Mouse (Mus musculus): ENCODE results near the gene Usp10.

Usp10 gene

DNA sequence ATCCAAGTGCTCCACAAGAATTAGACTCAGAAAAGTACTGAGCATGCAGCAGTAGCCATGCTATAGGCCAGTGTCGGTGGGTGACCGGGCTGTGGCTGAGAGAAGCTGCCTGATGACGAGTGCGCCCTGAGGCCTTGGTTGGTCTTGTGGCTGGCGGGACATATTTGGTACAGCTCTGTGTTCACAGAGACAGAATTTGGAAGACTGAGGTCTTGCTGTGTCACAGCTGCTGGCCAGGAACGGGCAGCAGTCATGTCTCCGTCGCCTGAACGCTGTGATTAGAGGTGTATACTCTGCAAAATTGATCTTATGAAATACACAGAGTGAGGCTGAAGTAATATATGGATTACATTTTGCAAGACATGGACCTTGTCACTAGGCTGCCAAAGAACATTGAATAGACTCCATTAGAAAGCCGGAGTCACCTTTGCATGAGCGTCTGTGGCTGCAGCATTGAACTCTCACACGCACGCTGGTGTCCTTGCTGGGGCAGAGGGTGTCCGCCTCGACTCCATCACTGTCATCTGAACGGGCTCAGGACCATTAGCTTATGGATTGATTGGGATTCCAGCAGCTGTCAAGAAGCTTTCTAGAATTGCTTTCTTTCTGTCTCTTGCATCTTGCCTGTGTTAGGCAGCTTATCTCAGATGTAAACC, 6.2 kb downstream of the Usp10 start:
- no peak for DNase-seq

GRCm38 (mm10) chr8:119917415-119917814, 7.3 kb downstream of the Usp10 start:
- no peak for DNase-seq

- no peak for DNase-seq
Measured at GRCm38 (mm10) chr8:119918155-119918567, 8.0 kb downstream of the Usp10 start.

DNA sequence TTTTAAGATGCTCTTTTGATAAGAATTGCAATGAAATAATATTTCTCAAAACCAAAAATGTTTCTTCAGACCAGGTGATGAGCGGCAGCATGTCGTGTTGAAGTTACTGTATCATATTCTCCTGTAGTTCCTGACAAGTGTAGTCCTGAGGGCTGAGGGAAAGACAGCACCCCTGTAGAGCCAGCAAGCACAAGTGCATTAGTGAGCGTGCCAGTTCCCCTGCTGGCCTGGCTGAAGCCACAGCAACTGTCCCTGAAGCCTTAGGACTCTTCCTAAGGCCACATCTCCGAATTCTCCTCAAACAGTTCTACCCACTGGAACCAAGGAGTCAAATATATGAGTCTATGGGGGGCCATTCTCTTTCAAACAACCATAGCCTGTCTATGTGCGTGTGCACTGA, 13.1 kb downstream of the Usp10 start:
- DNase-seq, result no peak

- no peak for DNase-seq
Measured at GRCm38 (mm10) chr8:119925428-119925827, 15.3 kb downstream of the Usp10 start.

- peak; percentile 44 for DNase-seq
Measured at GRCm38 (mm10) chr8:119926474-119926873, 16.3 kb downstream of the Usp10 start.

DNA sequence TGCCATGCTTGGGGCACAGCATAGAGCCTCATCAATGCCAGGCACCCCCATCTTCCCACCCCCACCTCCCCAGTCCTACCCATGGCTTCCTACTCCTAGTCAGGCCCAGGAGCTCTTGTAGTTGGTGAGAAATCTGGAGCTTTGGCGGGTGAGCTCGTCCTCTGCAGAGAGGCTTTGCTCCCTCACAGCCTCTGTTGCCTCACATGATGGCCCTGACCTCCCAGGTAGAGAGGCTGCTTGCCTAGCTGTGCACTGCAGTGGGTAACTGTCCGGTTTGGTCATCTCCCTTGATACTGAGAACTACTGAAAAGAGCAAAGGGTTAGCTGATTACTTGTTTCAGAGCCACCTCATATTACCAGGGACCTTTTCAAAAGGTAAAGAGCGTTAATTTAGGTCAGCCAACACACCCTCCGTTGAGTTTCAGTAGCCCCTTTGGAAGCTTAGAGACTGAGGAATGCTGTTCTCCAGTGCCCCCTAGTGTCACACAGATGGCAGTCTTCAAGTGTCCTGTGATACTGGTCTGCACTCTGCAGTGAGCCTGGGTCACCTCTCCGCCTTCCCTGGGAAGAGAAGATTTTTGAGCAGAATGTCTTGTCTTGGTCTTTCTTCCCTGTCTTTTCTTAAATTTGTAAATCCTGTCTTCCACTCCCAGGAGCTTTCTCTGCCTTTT, 17.4 kb downstream of the Usp10 start:
- DNase-seq, result peak; percentile 70

- no peak for DNase-seq
Measured at GRCm38 (mm10) chr8:119931317-119931716, 21.2 kb downstream of the Usp10 start.

GRCm38 (mm10) chr8:119933681-119934080, 23.5 kb downstream of the Usp10 start:
- DNase-seq, result no peak

GRCm38 (mm10) chr8:119935541-119935940, 25.4 kb downstream of the Usp10 start:
- DNase-seq, result no peak

- DNase-seq, result no peak
Measured at GRCm38 (mm10) chr8:119938481-119938880, 28.3 kb downstream of the Usp10 start.

- DNase-seq, result no peak
Measured at GRCm38 (mm10) chr8:119939336-119939735, 29.2 kb downstream of the Usp10 start.

DNA sequence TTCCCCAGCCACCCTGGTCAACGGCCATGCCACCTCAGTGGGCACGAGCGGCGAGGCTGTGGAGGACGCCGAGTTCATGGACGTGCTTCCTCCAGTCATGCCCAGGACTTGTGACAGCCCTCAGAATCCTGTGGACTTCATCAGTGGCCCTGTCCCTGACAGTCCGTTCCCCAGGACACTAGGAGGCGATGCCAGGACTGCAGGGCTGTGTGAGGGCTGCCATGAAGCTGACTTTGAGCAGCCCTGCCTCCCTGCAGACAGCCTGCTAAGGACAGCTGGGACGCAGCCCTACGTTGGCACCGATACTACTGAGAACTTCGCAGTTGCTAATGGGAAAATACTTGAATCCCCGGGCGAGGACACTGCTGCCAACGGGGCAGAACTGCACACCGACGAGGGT, 31.3 kb downstream of the Usp10 start:
- no peak for DNase-seq

GRCm38 (mm10) chr8:119943616-119944015, 33.5 kb downstream of the Usp10 start:
- no peak for DNase-seq

DNA sequence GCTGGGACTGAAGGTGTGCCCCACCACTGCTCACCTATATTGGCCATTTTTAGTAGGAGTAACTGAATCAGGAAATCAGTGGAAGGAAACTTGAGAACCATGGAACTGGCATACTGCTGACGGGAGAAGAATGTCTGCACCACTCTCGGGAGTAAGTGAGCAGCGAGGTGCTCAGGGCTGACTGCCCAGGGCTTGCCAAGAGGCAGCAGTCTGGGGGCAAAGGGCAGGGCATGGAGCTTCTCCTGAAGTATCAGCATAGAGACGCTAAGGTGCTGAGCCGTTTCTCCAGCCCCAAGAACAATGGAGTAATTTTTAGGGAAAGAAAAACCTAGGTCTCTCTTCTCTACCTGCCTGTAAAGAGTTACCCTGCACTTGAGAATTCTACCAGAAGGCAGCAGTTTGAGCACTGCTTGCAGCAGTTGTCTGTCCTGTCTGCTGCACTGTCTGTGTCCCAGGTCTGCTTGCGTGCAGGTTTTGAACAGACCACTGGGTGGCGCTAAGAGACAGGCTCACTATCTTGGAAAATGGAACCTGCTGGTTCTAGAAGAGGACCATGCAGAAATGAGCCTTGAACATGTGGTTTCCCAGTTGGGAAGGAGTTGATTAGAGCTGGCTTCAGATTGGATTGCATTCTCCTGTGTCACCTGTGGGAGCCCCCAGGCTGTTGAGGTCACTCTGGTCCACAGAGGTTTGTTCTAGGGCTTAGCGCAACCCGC, 34.1 kb downstream of the Usp10 start:
- DNase-seq, result peak; percentile 84

GRCm38 (mm10) chr8:119946326-119946865, 36.2 kb downstream of the Usp10 start:
- DNase-seq, result peak; percentile 18

GRCm38 (mm10) chr8:119947653-119948052, 37.5 kb downstream of the Usp10 start:
- no peak for DNase-seq

DNA sequence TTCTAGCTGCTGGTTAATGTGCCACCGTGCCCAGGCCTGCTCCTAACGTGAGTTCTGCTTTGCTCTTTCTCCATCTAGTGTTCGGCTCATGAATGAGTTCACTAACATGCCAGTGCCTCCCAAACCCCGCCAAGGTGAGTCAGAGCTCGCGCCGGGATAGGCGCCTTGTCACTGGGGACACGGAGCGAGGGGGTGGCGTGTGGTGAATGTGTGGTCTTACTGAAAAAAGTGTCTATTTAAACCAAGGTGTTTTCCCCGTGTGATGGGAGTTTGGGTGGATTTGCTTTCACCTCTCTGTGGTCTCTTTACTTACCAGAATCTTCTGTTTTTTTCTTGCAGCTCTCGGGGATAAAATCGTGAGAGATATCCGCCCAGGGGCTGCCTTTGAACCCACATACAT, 38.2 kb downstream of the Usp10 start:
- DNase-seq, result no peak

DNA sequence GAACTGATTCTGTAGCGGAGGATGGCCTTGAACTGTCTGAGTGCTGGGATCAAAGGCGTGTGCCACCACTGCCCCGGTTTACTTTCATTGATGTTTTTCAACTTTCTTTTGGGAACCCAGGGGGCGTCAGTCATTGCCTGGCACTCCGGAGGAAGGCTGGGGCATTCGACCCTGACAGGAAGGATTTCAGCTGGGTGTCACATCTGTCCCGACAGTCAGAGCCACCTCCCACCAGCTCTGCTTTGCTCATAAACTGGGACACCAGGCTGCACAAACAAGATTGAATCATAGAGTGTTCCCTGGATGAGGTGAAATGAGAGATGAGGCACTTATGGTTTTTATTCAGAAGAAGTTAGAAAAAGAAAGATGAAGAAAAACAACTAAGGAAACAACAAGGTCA, 42.1 kb downstream of the Usp10 start:
- DNase-seq, result no peak

GRCm38 (mm10) chr8:119952747-119953146, 42.6 kb downstream of the Usp10 start:
- no peak for DNase-seq

DNA sequence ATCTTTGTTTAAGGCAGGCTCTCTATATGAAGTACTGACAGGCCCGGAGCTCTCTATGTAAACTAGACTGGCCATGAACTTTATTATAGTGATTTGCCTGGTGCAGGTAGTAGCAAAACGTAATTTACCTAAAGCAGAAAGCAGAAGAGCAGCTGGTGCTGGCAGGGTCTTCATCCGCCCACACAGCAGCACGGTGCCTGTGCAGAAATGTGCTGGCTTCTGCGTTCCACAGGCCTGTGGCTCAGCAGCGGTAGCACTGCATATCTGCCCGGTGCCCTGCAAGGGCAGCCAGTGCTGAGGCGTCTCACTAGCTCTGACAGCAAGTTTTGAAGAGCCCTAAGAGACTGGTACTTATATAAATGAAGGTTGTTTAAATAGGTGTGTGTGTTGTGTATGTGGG, 45.2 kb downstream of the Usp10 start:
- no peak for DNase-seq

DNA sequence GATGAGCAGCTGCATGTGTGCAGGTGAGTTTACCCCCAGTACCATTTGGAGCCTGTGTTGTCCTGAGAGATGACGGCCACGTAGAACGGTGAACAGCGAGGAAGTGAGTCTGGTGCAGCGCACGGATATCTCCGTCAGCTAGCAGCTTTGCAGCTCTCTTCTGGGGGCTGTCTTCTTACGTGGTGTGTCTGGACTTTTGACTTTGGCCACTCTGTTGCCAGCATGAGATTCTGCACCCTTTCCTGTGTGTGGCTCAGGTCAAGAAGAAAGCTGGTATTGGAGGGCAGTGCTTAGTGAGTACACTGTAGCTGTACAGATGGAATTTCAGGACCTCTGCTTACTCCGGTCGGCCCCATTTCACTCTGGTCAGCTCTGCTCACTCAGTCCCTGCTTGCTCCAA, 47.9 kb downstream of the Usp10 start:
- DNase-seq, result no peak

DNA sequence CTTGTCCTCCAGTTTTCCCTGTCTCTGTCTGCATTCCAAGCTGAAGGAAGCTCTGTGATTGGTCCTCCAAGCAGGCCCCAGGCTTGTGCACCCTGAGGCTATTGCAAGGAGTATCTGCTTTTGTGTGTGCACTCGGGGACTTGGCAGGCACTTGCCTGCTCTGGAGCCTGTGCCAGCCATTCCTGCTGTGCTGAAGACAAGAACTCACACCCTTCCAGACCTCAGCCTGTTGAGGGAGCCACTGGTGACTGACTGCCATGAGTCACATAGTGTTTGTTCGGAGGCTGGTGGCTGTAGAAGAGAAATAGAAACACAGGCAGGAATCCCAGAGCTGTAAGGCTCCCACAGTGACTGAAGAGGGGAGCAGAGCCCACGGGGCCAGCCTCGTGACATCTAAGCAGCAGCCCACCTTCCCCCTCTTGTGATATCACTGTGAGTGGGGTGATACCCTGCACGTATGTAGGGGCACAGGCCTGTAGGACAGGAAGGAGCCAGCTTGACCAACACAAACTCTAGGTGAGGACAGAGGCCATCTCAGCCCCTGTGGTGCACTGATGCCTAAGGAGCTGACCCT, 50.5 kb downstream of the Usp10 start:
- peak; percentile 71 for DNase-seq

DNA sequence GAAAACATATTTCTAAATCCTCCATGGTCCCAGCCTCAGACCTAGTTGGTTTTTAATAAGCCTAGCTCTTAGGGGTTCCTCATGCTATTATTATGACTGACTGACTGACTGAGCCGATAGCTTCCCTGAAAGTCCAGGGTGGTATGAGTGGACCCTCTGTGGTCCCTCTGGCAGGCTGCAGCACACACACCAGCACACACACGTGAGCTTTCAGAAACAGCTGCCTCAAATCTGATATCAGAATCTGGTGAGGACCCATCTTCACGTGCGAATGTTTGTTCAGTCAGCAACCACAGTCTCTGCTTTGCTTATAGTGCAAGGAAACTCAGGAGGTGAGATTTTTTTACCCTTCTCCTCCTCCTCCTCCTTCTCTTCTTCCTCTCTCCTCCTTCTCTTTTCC, 54.7 kb downstream of the Usp10 start:
- DNase-seq, result no peak

Data from lung, postnatal 10 days (tissue).